Mouse (Mus musculus): ENCODE measurements around the gene Maml2. TPM values are rescaled to one million over a fixed set of nuclear protein-coding genes. Genes with fewer than 3 reads are reported as not detected.

Gene Maml2
- polyA plus RNA-seq, 1 experiment from 2014 or later: 10.3 TPM

GRCm38 (mm10) chr9:13566154-13566885, 268.6 kb downstream of the Maml2 start:
- no peak overlapping the region for H3K4me3 ChIP-seq (ENCODE audit: low read depth, low read length)
- H3K9me3 ChIP-seq (ENCODE audit: control insufficient read depth, low read length): no peaks in the 10 kb centered on the region
- ATAC-seq (ENCODE audit: low FRiP score): no peak
- no peaks in the 10 kb centered on the region for H3K27me3 ChIP-seq (ENCODE audit: control insufficient read depth, insufficient read depth, low read length)
- H3K36me3 ChIP-seq (ENCODE audit: control insufficient read depth, insufficient read depth, low read length): no peaks in the 10 kb centered on the region
- DNase-seq (ENCODE audit: low spot score, missing footprints): no peak
- no peak overlapping the region for H3K4me2 ChIP-seq
- no peak overlapping the region for H3K9ac ChIP-seq (ENCODE audit: low read length)
- H3K27ac ChIP-seq (ENCODE audit: low read depth, low read length): no peak overlapping the region
- H3K4me1 ChIP-seq (ENCODE audit: control insufficient read depth, insufficient read depth, low read length): peaks cover 4% of the 10 kb centered on the region; the same call in 1 of the 2 replicates
- WGBS: 85% methylated on average over 5 of the region's 5 CpGs

- Histone ChIP-seq H3K4me3 (ENCODE audit: low read depth, low read length) (no peak overlapping the region), H3K27me3 (ENCODE audit: control insufficient read depth, insufficient read depth, low read length) (no peaks in the 10 kb centered on the region), H3K4me1 (ENCODE audit: control insufficient read depth, insufficient read depth, low read length) (peaks cover 4% of the 10 kb centered on the region; the same call in 1 of the 2 replicates), H3K9me3 (ENCODE audit: control insufficient read depth, low read length) (no peaks in the 10 kb centered on the region), H3K9ac (ENCODE audit: low read length) (no peak overlapping the region), H3K27ac (ENCODE audit: low read depth, low read length) (no peak overlapping the region), H3K36me3 (ENCODE audit: control insufficient read depth, insufficient read depth, low read length) (no peaks in the 10 kb centered on the region), H3K4me2 (no peak overlapping the region)
- ATAC-seq (ENCODE audit: low FRiP score) (no peak), DNase-seq (ENCODE audit: low spot score, missing footprints) (no peak)
- WGBS: 97% methylated on average over 4 of the region's 4 CpGs
These were observed 271.3 kb downstream of the Maml2 start for GRCm38 (mm10) chr9:13569023-13569422.

- ATAC-seq (ENCODE audit: low FRiP score): no peak
These were observed 275.1 kb downstream of the Maml2 start for GRCm38 (mm10) chr9:13572847-13573246.

GRCm38 (mm10) chr9:13574059-13574458, 276.3 kb downstream of the Maml2 start:
- Histone ChIP-seq H3K4me2 (no peak overlapping the region), H3K27me3 (ENCODE audit: control insufficient read depth, insufficient read depth, low read length) (no peaks in the 10 kb centered on the region), H3K4me3 (ENCODE audit: low read depth, low read length) (no peak overlapping the region), H3K9me3 (ENCODE audit: control insufficient read depth, low read length) (no peaks in the 10 kb centered on the region), H3K9ac (ENCODE audit: low read length) (no peak overlapping the region), H3K36me3 (ENCODE audit: control insufficient read depth, insufficient read depth, low read length) (no peaks in the 10 kb centered on the region), H3K27ac (ENCODE audit: low read depth, low read length) (no peak overlapping the region), H3K4me1 (ENCODE audit: control insufficient read depth, insufficient read depth, low read length) (0 out of 2 replicates have a peak, but pooled peaks cover 3% of the 10 kb centered on the region)
- WGBS: 89% methylated on average over 5 of the region's 5 CpGs
- no peak for ATAC-seq (ENCODE audit: low FRiP score)
- no peak for DNase-seq (ENCODE audit: low spot score, missing footprints)

More at GRCm38 (mm10) chr9:13572847-13573246, 275.1 kb downstream of the Maml2 start:
- Histone ChIP-seq H3K36me3 (ENCODE audit: control insufficient read depth, insufficient read depth, low read length) (no peaks in the 10 kb centered on the region), H3K4me1 (ENCODE audit: control insufficient read depth, insufficient read depth, low read length) (0 out of 2 replicates have a peak, but pooled peaks cover 3% of the 10 kb centered on the region), H3K4me3 (ENCODE audit: low read depth, low read length) (no peak overlapping the region), H3K4me2 (no peak overlapping the region), H3K9me3 (ENCODE audit: control insufficient read depth, low read length) (no peaks in the 10 kb centered on the region), H3K27me3 (ENCODE audit: control insufficient read depth, insufficient read depth, low read length) (no peaks in the 10 kb centered on the region), H3K27ac (ENCODE audit: low read depth, low read length) (no peak overlapping the region), H3K9ac (ENCODE audit: low read length) (no peak overlapping the region)
- DNase-seq (ENCODE audit: low spot score, missing footprints): no peak
- WGBS: 91% methylated on average over 3 of the region's 3 CpGs

GRCm38 (mm10) chr9:13574913-13575312, 277.2 kb downstream of the Maml2 start:
- Histone ChIP-seq H3K4me1 (ENCODE audit: control insufficient read depth, insufficient read depth, low read length) (0 out of 2 replicates have a peak, but pooled peaks cover 3% of the 10 kb centered on the region), H3K36me3 (ENCODE audit: control insufficient read depth, insufficient read depth, low read length) (no peaks in the 10 kb centered on the region), H3K9ac (ENCODE audit: low read length) (no peak overlapping the region), H3K4me2 (no peak overlapping the region), H3K27ac (ENCODE audit: low read depth, low read length) (no peak overlapping the region), H3K9me3 (ENCODE audit: control insufficient read depth, low read length) (no peaks in the 10 kb centered on the region), H3K4me3 (ENCODE audit: low read depth, low read length) (no peak overlapping the region), H3K27me3 (ENCODE audit: control insufficient read depth, insufficient read depth, low read length) (no peaks in the 10 kb centered on the region)
- WGBS: 77% methylated on average over 2 of the region's 2 CpGs
- ATAC-seq (ENCODE audit: low FRiP score) (no peak), DNase-seq (ENCODE audit: low spot score, missing footprints) (no peak)

- ATAC-seq (ENCODE audit: low FRiP score): no peak
- H3K9ac ChIP-seq (ENCODE audit: low read length): no peak overlapping the region
- H3K9me3 ChIP-seq (ENCODE audit: control insufficient read depth, low read length): no peaks in the 10 kb centered on the region
- no peak overlapping the region for H3K4me2 ChIP-seq
- WGBS: 89% methylated on average over 1 of the region's 1 CpGs
- no peak overlapping the region for H3K4me3 ChIP-seq (ENCODE audit: low read depth, low read length)
- no peaks in the 10 kb centered on the region for H3K36me3 ChIP-seq (ENCODE audit: control insufficient read depth, insufficient read depth, low read length)
- no peak overlapping the region for H3K27ac ChIP-seq (ENCODE audit: low read depth, low read length)
- H3K4me1 ChIP-seq (ENCODE audit: control insufficient read depth, insufficient read depth, low read length): 0 out of 2 replicates have a peak, but pooled peaks cover 3% of the 10 kb centered on the region
- H3K27me3 ChIP-seq (ENCODE audit: control insufficient read depth, insufficient read depth, low read length): no peaks in the 10 kb centered on the region
- no peak for DNase-seq (ENCODE audit: low spot score, missing footprints)
These were observed 279.4 kb downstream of the Maml2 start for GRCm38 (mm10) chr9:13577150-13577549.

- Histone ChIP-seq H3K27me3 (ENCODE audit: control insufficient read depth, insufficient read depth, low read length) (no peaks in the 10 kb centered on the region), H3K4me3 (ENCODE audit: low read depth, low read length) (no peak overlapping the region), H3K27ac (ENCODE audit: low read depth, low read length) (no peak overlapping the region), H3K4me2 (no peak overlapping the region), H3K9ac (ENCODE audit: low read length) (no peak overlapping the region), H3K4me1 (ENCODE audit: control insufficient read depth, insufficient read depth, low read length) (peaks cover 8% of the 10 kb centered on the region; the same call in 1 of the 2 replicates), H3K36me3 (ENCODE audit: control insufficient read depth, insufficient read depth, low read length) (no peaks in the 10 kb centered on the region), H3K9me3 (ENCODE audit: control insufficient read depth, low read length) (no peaks in the 10 kb centered on the region)
- WGBS: 85% methylated on average over 5 of the region's 5 CpGs
- DNase-seq (ENCODE audit: low spot score, missing footprints) (no peak), ATAC-seq (ENCODE audit: low FRiP score) (no peak)
These were observed 283.4 kb downstream of the Maml2 start for GRCm38 (mm10) chr9:13581184-13581583.

- Histone ChIP-seq H3K36me3 (ENCODE audit: control insufficient read depth, insufficient read depth, low read length) (no peaks in the 10 kb centered on the region), H3K4me3 (ENCODE audit: low read depth, low read length) (no peak overlapping the region), H3K9ac (ENCODE audit: low read length) (no peak overlapping the region), H3K4me2 (no peak overlapping the region), H3K9me3 (ENCODE audit: control insufficient read depth, low read length) (no peaks in the 10 kb centered on the region), H3K4me1 (ENCODE audit: control insufficient read depth, insufficient read depth, low read length) (peaks cover 5% of the 10 kb centered on the region; the same call in 1 of the 2 replicates), H3K27ac (ENCODE audit: low read depth, low read length) (no peak overlapping the region), H3K27me3 (ENCODE audit: control insufficient read depth, insufficient read depth, low read length) (no peaks in the 10 kb centered on the region)
- ATAC-seq (ENCODE audit: low FRiP score): no peak
- no peak for DNase-seq (ENCODE audit: low spot score, missing footprints)
- WGBS: 50% methylated on average over 5 of the region's 5 CpGs
These were observed 286.2 kb downstream of the Maml2 start for GRCm38 (mm10) chr9:13583952-13584351.

- Histone ChIP-seq H3K9ac (ENCODE audit: low read length) (no peak overlapping the region), H3K4me3 (ENCODE audit: low read depth, low read length) (no peak overlapping the region), H3K36me3 (ENCODE audit: control insufficient read depth, insufficient read depth, low read length) (no peaks in the 10 kb centered on the region), H3K4me1 (ENCODE audit: control insufficient read depth, insufficient read depth, low read length) (peaks cover 5% of the 10 kb centered on the region; the same call in 1 of the 2 replicates), H3K27ac (ENCODE audit: low read depth, low read length) (no peak overlapping the region), H3K9me3 (ENCODE audit: control insufficient read depth, low read length) (no peaks in the 10 kb centered on the region), H3K27me3 (ENCODE audit: control insufficient read depth, insufficient read depth, low read length) (no peaks in the 10 kb centered on the region), H3K4me2 (no peak overlapping the region)
- no peak for DNase-seq (ENCODE audit: low spot score, missing footprints)
- 72% methylated on average over 3 of the region's 3 CpGs for WGBS
- ATAC-seq (ENCODE audit: low FRiP score): 0 out of 2 replicates have a peak, but pooled peaks have one; percentile 19
These were observed 286.7 kb downstream of the Maml2 start for GRCm38 (mm10) chr9:13584435-13584834.

Measured in midbrain, embryonic 11.5 days (tissue).